Mouse (Mus musculus) midbrain, embryonic 15.5 days (tissue): ENCODE data around the gene Bloc1s3. TPM values are rescaled to one million over a fixed set of nuclear protein-coding genes. Genes with fewer than 3 reads are reported as not detected.
"Not testable (repeated sequence)": the region's sequence is repeated elsewhere in the genome, so short reads cannot be mapped to it uniquely, and the experiment has no call there.

ENCODE experiments used
- ATAC-seq: fragments of 200-750 bp; cut with Nextera tagmentation; replicated peaks from 2 replicates; pipeline ENCODE4 v1.8.0; 2017; ENCODE audit warnings: moderate TSS enrichment
- H3K27ac ChIP-seq: fragments of 300-500 bp; sonication (generic); 2 replicates; pipeline ENCODE4 v1.5.1; 2015; ENCODE audit warnings: mild to moderate bottlenecking, inconsistent platforms
- H3K27me3 ChIP-seq: fragments of 300-500 bp; sonication (generic); replicated peaks from 2 replicates; pipeline ENCODE4 v1.6.1; 2015; ENCODE audit warnings: inconsistent platforms
- H3K36me3 ChIP-seq: fragments of 300-500 bp; sonication (generic); replicated peaks from 2 replicates; pipeline ENCODE4 v1.6.1; 2015; ENCODE audit warnings: inconsistent platforms
- H3K4me1 ChIP-seq: fragments of 300-500 bp; sonication (generic); 2 replicates; pipeline ENCODE4 v1.6.1; 2015; ENCODE audit warnings: inconsistent platforms
- H3K4me2 ChIP-seq: fragments of 300-500 bp; sonication (generic); 2 replicates; pipeline ENCODE4 v1.6.1; 2015; ENCODE audit warnings: inconsistent platforms, mild to moderate bottlenecking, moderate library complexity
- H3K4me3 ChIP-seq: fragments of 300-500 bp; sonication (generic); 2 replicates; pipeline ENCODE4 v1.5.1; 2015; ENCODE audit warnings: mild to moderate bottlenecking, inconsistent platforms
- H3K9ac ChIP-seq: fragments of 300-500 bp; sonication (generic); 2 replicates; pipeline ENCODE4 v1.6.1; 2015; ENCODE audit warnings: mild to moderate bottlenecking, inconsistent platforms
- H3K9me3 ChIP-seq: fragments of 300-500 bp; sonication (generic); 2 replicates; pipeline ENCODE4 v1.6.1; 2016; ENCODE audit warnings: inconsistent platforms
- WGBS: fragments of 180-500 bp; shearing (Covaris S2); methylation state at CpG from one replicate; pipeline ENCODE4 v1.1.7; 2015; ENCODE audit warnings: mixed read lengths; 5-methylcytosine and 5-hydroxymethylcytosine counted together
- polyA plus RNA-seq: library from polyadenylated mRNA; unstranded; fragments of >200 nt; fragmentation: Nextera tagmentation; extraction: Ambion mirVana; gene quantifications from 2 replicates; pipeline ENCODE4 v1.2.1, GENCODE M21; 2015

Bloc1s3 gene
- polyA plus RNA-seq, 1 experiment from 2014 or later = 4.8 TPM

DNA sequence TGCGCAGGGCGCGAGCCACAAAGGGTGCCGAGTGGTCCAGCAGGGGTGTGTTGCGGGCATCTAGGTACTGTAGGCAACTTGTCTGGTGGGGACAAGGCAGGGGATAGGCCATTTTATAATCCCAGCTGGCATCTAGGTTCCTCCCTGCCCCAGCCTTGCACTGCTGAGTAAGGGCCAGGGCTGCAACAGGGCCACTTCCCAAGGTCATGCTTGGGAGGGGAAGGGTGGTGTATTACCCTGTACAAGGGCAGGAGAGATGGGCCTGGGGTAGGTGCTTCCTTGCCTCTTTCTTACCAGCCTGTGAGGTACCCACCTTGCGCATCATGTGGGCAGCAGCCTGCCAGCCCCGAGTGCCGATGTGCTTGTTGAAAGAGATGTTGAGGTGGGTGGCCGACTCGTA, 26.5 kb upstream of the Bloc1s3 start:
- Histone ChIP-seq H3K27me3 (no peaks in the 10 kb centered on the region), H3K36me3 (peaks cover 29% of the 10 kb centered on the region; the same call in 1 of the 2 replicates), H3K4me1 (peaks cover 3% of the 10 kb centered on the region; the same call in 1 of the 2 replicates), H3K9me3 (no peaks in the 10 kb centered on the region), H3K9ac (no peak overlapping the region), H3K27ac (no peak overlapping the region), H3K4me3 (no peak overlapping the region), H3K4me2 (no peak overlapping the region)
- WGBS = 94% methylated on average over 10 of the region's 10 CpGs
- ATAC-seq = no peak

DNA sequence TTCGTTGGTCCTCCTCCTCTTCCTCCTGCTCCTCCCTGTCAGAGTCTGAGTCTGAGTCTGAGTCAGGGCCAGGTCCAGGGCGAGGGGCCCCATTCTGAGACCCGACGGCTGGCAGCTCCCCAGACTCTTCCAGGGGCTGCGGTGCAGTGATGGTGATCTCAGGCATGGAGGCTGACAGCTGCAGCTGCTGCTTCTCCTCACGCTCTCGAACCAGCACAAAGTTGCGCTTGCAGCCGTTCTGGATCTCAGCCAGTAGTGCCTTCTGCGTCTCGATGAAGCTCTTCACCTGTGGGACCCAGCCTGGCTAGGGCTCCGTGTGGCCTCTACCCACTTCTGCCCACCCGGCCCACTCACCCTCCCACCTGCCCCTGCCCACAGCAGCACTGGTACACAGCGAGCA, 24.1 kb upstream of the Bloc1s3 start:
- H3K9ac ChIP-seq = no peak overlapping the region
- H3K36me3 ChIP-seq = peaks cover 29% of the 10 kb centered on the region; the same call in 1 of the 2 replicates
- no peak for ATAC-seq
- no peaks in the 10 kb centered on the region for H3K9me3 ChIP-seq
- H3K4me3 ChIP-seq = no peak overlapping the region
- no peak overlapping the region for H3K4me2 ChIP-seq
- H3K4me1 ChIP-seq = no peaks in the 10 kb centered on the region
- 88% methylated on average over 14 of the region's 14 CpGs for WGBS
- no peaks in the 10 kb centered on the region for H3K27me3 ChIP-seq
- H3K27ac ChIP-seq = no peak overlapping the region

GRCm38 (mm10) chr7:19531077-19531476, 22.9 kb upstream of the Bloc1s3 start:
- ATAC-seq = no peak
- Histone ChIP-seq H3K27me3 (no peaks in the 10 kb centered on the region), H3K4me1 (no peaks in the 10 kb centered on the region), H3K27ac (no peak overlapping the region), H3K9ac (no peak overlapping the region), H3K4me3 (no peak overlapping the region), H3K9me3 (no peaks in the 10 kb centered on the region), H3K36me3 (peaks cover 29% of the 10 kb centered on the region; the same call in 1 of the 2 replicates), H3K4me2 (no peak overlapping the region)
- WGBS = 76% methylated on average over 10 of the region's 10 CpGs

DNA sequence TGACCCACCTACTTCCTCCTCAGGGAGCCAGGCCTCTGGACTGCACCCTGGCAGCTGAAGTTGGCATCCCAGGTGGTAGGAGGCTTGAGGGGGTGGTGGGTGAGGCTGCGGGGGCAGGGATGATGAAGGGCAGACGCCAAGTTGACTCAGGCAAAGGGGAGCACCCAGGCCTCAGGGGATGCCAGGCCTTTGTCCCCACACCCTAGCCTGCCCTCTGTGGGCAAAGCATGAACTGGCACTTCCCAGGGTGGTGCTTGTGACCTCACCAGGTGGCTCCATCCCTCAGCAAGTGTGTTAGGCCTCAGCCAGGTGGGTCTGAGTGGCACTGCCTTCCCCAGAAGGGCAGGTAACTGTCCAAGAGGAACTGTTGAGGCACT, 16.9 kb upstream of the Bloc1s3 start:
- 71% methylated on average over 2 of the region's 2 CpGs for WGBS
- H3K9ac ChIP-seq = no peak overlapping the region
- no peak for ATAC-seq

GRCm38 (mm10) chr7:19524420-19525104, 16.4 kb upstream of the Bloc1s3 start:
- Histone ChIP-seq H3K4me2 (peak overlapping the region; percentile 87), H3K27ac (no peak overlapping the region; the same call in 1 of the 2 replicates), H3K36me3 (no peaks in the 10 kb centered on the region), H3K9ac (peak overlapping the region; percentile 37), H3K4me3 (peak overlapping the region; percentile 41), H3K4me1 (peaks cover 29% of the 10 kb centered on the region), H3K9me3 (no peaks in the 10 kb centered on the region), H3K27me3 (peaks cover 58% of the 10 kb centered on the region)
- ATAC-seq = peak; percentile 28; the same call in 1 of the 2 replicates
- WGBS = 13% methylated on average over 24 of the region's 24 CpGs

More for the DNA sequence above, 16.9 kb upstream of the Bloc1s3 start:
- peaks cover 23% of the 10 kb centered on the region for H3K4me1 ChIP-seq
- H3K9me3 ChIP-seq = no peaks in the 10 kb centered on the region
- no peak overlapping the region for H3K4me3 ChIP-seq
- no peaks in the 10 kb centered on the region for H3K36me3 ChIP-seq
- H3K27me3 ChIP-seq = peaks cover 53% of the 10 kb centered on the region
- H3K27ac ChIP-seq = no peak overlapping the region
- H3K4me2 ChIP-seq = no peak overlapping the region

DNA sequence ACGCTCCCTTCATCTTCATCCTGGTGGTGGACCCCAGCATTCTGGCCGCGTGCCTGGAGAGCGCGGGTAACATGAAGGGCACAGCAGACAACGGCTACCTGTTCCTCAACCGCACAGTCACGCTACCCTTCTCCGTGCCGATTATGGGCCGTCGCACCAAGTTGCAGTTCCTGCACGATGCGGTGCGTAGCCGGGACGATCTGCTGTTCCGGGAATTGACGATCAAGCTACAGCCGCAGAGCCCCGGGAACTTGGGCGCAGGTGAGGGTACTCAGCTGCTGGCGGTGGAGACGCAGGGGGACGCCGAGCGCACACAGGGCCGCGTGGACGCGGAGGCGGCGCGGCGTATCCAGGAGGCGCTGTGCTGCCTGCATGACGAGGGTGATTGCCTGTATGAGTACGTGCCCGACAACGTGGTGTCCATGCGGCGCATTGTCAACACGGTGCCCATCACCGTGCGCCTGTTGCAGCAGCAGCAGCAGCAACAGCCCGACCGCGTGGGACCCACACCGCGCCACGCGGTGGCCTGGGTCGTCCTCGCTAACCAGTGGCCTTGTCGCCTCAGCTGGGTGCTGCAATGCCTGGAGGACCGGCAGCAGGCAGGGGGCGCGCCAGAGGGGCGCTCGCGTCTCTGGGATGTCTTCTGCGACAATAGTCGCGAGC, 15.7 kb upstream of the Bloc1s3 start:
- Histone ChIP-seq H3K9me3 (no peaks in the 10 kb centered on the region), H3K36me3 (no peaks in the 10 kb centered on the region), H3K4me3 (peak overlapping the region; percentile 41), H3K27me3 (peaks cover 65% of the 10 kb centered on the region), H3K9ac (peak overlapping the region; percentile 37), H3K4me2 (peak overlapping the region; percentile 87), H3K27ac (no peak overlapping the region; the same call in 1 of the 2 replicates), H3K4me1 (peaks cover 29% of the 10 kb centered on the region)
- ATAC-seq = peak; percentile 75
- under 1% methylated on average over 60 of the region's 64 CpGs for WGBS

DNA sequence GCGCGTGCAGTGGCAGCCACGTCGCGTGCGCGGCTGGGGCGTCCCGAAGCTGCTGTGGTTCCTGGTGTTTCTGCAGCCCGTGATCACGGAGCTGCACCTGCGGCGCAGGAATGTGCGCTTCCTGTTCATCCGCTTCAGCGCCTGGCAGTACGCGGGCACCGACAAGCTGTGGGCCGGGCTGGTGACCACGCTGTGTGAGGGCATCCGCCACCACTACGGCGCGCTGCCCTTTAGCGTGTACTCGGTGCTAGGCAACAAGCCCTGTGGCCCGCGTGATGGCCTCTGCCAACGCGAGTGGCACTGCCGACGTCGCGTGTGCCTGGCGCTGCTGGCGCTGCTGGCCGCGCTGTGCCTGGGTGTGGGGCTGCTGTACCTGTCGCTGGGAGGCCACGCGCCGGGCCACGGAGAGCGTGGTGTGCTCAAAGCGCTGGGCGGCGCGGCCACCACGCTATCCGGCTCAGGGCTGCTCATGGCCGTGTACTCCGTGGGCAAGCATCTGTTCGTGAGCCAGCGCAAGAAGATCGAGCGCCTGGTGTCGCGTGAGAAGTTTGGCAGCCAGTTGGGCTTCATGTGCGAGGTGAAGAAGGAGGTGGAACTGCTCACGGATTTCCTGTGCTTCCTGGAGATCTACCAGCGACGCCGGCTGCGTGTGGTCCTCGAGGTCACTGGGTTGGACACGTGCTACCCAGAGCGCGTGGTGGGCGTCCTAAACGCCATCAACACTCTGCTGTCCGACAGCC, 15.0 kb upstream of the Bloc1s3 start:
- H3K9me3 ChIP-seq = no peaks in the 10 kb centered on the region
- peak overlapping the region; percentile 26 for H3K9ac ChIP-seq
- peak overlapping the region; percentile 87 for H3K4me2 ChIP-seq
- peaks cover 29% of the 10 kb centered on the region for H3K4me1 ChIP-seq
- peak overlapping the region; percentile 41 for H3K4me3 ChIP-seq
- H3K36me3 ChIP-seq = no peaks in the 10 kb centered on the region
- no peak overlapping the region for H3K27ac ChIP-seq
- ATAC-seq = peak; percentile 30
- 11% methylated on average over 72 of the region's 72 CpGs for WGBS
- H3K27me3 ChIP-seq = peaks cover 72% of the 10 kb centered on the region

GRCm38 (mm10) chr7:19520032-19520431, 11.9 kb upstream of the Bloc1s3 start:
- H3K4me3 ChIP-seq = peak overlapping the region; percentile 26
- peaks cover 78% of the 10 kb centered on the region for H3K27me3 ChIP-seq
- no peak for ATAC-seq
- peak overlapping the region; percentile 32; the same call in 1 of the 2 replicates for H3K9ac ChIP-seq
- WGBS = 3% methylated on average over 23 of the region's 23 CpGs
- no peaks in the 10 kb centered on the region for H3K36me3 ChIP-seq
- no peak overlapping the region for H3K27ac ChIP-seq
- H3K4me1 ChIP-seq = peaks cover 35% of the 10 kb centered on the region
- no peaks in the 10 kb centered on the region for H3K9me3 ChIP-seq
- peak overlapping the region; percentile 49 for H3K4me2 ChIP-seq

DNA sequence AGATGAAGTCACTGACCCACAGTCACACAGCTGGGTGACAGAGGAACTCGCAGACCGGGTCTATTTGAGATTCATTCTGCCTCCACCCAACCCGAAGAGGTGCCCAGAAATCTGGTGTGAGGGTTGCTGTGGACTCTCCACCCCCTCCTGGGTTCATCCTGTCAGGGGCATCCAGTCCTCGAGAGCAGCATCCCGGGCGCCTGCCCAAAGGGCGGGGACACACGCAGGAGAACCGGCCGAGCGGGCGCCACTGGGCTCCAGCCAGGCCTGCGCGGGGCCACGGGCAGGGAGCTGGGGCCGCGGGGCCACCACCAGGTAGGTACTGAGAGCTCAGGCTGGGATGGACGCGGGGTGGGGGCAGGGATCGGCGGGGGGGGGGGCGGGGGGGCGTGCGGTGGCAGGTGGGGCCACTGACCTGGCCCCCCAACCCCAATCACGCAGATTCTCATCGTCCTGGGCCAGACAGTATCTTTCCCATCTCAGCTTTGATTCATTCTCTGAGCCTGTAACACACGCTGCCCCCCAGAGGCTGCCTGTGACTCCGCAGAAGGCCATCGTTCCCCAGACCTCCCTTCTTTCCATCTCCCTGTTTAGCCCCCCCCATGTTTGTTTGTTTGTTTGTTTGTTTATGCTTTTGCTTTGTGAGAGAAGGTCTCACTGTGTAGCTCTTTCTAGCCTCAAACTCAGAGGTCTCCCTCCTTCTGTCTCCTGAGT, 9.6 kb upstream of the Bloc1s3 start, which contains the start of gene Nkpd1:
Gene Nkpd1 (plus strand): TSS at position 187 of the 714 bp plus-strand sequence.
- no peak within 1 kb of the TSS for H3K27ac ChIP-seq
- H3K4me2 ChIP-seq = peak within 1 kb of the TSS; percentile 51
- peak within 1 kb of the TSS; percentile 39 for H3K9ac ChIP-seq
- peaks cover 16% of the 10 kb centered on the region for H3K4me1 ChIP-seq
- ATAC-seq = no peak
- peaks cover 56% of the 10 kb centered on the region for H3K27me3 ChIP-seq
- no peaks in the 10 kb centered on the region for H3K9me3 ChIP-seq
- H3K4me3 ChIP-seq = peak within 1 kb of the TSS; percentile 21
- no peaks in the 10 kb centered on the region for H3K36me3 ChIP-seq
- WGBS = 3% methylated on average over 21 of the region's 29 CpGs

- peaks cover 14% of the 10 kb centered on the region for H3K4me1 ChIP-seq
- no peak overlapping the region for H3K4me3 ChIP-seq
- H3K4me2 ChIP-seq = no peak overlapping the region
- 0 out of 2 replicates have a peak, but pooled peaks cover 5% of the 10 kb centered on the region for H3K27me3 ChIP-seq
- H3K9ac ChIP-seq = no peak overlapping the region
- WGBS = 77% methylated on average over 6 of the region's 6 CpGs
- no peaks in the 10 kb centered on the region for H3K36me3 ChIP-seq
- ATAC-seq = no peak
- no peaks in the 10 kb centered on the region for H3K9me3 ChIP-seq
- no peak overlapping the region for H3K27ac ChIP-seq
Measured at GRCm38 (mm10) chr7:19512353-19512752, 4.2 kb upstream of the Bloc1s3 start.

- H3K9ac ChIP-seq, H3K36me3 ChIP-seq, H3K4me2 ChIP-seq, H3K27me3 ChIP-seq, H3K27ac ChIP-seq, H3K9me3 ChIP-seq, H3K4me3 ChIP-seq, ATAC-seq: not testable (repeated sequence)
- peaks cover 15% of the 10 kb centered on the region for H3K4me1 ChIP-seq
- WGBS = 78% methylated on average over 7 of the region's 7 CpGs
Measured at GRCm38 (mm10) chr7:19511934-19512333, 3.8 kb upstream of the Bloc1s3 start.
